Mouse (Mus musculus) adrenal gland, adult (tissue): ENCODE measurements around the gene 1700028K03Rik.

Experiments used
- DNase-seq, 2 experiments: peaks; one replicate each; pipeline ENCODE4 v3.0.0; 2022 to 2023; ENCODE audit warnings: low spot score in 1 of 2; ENCODE audit not compliant: inconsistent age in 2 of 2

Gene 1700028K03Rik

GRCm38 (mm10) chr5:107541696-107542095 lies 7.2 kb downstream of the 1700028K03Rik start:
- no peak for DNase-seq

DNA sequence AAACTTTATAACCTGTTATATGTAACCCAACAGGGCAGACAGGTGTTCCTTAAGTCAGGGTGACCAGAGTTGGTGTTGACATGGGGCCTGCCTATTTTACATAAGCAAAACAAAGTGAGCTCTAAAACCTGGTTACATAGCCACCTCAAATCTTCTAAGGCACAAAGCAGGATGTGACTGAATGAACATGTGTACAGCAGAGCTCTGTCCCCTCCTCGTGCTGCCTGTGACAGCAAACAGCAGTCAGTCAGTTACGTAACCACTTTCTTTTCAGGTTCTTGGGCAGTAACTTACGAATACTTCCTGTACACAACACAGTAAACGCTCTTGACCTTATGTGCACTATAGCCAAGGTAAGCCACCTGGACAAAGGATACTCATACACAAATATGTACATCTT lies 11.4 kb downstream of the 1700028K03Rik start:
- no peak for DNase-seq

DNA sequence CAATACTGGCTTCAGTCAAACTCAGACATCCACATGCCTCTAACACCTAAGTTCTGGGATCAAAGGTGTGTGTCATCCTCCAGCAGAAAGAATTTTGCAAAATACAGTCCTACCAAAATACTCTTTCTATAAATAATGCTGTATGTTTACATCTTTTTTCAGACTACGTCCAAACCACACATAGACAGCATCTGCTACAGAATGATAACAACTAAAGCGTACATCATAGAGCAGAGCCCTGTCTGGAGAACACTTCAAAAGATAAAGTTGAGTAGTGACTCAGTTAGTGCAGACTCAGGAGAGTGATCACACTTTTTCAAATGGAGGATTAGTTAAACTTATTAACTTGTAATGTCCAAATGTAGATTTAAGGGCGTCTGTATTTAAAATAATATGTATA lies 13.4 kb downstream of the 1700028K03Rik start:
- no peak for DNase-seq

DNA sequence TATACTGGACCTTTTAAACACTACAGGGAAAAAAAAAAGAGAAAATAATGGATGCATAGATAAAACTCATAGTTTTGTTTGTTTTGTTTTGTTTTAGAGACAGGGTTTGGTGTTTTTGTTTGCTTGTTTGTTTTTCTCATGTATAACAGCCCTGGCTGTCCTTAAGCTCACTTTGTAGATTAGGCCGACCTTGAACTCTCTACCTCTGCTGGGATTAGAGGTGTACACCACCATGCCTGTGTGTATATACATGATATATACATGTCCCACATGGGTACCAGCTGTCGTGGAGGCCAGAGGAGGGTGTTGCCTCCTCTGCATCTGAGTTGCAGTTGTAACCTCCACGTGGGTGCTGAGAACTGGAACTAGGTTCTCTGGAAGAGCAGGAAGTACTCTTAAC lies 13.9 kb downstream of the 1700028K03Rik start:
- no peak for DNase-seq

DNA sequence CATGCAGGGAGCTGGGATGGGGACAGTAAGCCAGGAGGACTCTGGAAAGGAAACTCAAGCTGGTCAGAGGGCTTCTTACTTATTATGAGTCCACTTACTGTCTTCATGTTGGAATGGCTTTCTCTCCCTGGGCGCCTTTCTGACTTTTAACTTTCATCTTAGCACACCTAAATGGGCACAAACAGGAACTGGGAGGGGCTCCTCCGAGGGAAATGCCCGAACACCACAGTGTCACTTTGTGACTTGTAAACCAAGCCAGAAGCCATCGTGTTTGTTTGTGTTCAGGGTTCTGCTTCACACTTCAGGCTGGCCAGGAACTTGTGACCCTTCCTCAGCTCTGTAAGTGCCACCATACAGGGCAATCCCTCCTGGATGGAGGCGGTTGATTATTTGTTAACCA lies 19.8 kb downstream of the 1700028K03Rik start:
- DNase-seq, result no peak

DNA sequence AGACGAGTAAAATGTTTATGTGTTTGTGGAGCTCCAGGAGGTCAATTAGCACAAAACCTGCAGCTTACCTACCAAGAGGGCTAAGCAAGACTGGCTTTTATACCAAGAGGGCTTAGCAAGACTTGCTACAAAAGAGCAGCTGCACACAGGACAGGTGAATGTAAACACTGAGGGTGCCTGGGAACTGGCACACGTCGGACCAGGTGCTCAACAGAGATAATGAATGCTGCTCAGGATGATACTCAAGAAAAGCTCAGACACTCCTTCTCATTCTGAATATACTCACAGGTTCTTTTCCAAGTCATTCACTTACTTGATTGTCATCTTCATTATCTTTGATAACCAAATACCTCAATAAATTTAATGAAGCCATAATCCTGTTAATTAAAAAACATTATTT lies 22.5 kb downstream of the 1700028K03Rik start:
- DNase-seq, result no peak

DNA sequence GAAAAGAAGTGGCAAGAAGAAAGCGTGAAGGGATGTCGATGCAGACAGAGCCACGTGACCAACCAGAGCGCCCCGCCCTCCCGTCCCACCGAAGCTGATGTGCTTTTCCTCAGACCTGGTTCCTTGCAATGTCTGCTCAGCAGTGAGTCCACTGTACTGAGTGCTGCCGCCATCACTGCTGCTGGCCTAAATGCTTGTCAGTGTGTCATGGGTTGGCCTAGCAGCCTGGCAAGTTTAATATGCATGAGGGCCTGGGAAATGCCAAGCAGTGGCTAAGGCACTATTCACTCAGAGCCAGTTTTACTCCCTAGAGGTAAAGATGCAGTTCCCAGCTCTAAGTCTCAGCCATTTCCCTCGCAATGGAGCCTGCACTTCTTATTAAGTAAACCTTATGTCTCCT lies 34.6 kb downstream of the 1700028K03Rik start:
- DNase-seq, result no peak

- peak; percentile 88 to 96 for DNase-seq
These were observed 63.0 kb downstream of the 1700028K03Rik start, which contains the start of the genes Rpap2 and Glmn for GRCm38 (mm10) chr5:107597301-107598077. Gene Rpap2 (plus strand): TSS chr5:107597373. Gene Glmn (minus strand): TSS chr5:107597888.

- DNase-seq, result no peak
These were observed 63.9 kb downstream of the 1700028K03Rik start for GRCm38 (mm10) chr5:107598380-107598779.
